In genomic region chrY:90730908-90731592, GRCm38 (mm10) we compare ENCODE assay signal across 12 mouse cellular contexts. TPM values are rescaled to one million over a fixed set of nuclear protein-coding genes. Genes with fewer than 3 reads are reported as not detected.
DNase-seq lines count a peak whose midpoint lies in the region; ATAC-seq and TF ChIP-seq lines count a peak whose summit lies in the region.
"Not testable (repeated sequence)": the region's sequence is repeated elsewhere in the genome, so short reads cannot be mapped to it uniquely, and the experiment has no call there.
"Had no signal": no experiment of that assay in that cellular context is flagged by ENCODE, and none has a peak within 500 bp of the region (broad histone marks: within the 10 kb centered on the region; RNA-seq: fewer than 3 reads in every experiment).

No protein-coding gene starts in this region.

- H3K9ac ChIP-seq in MEL (ENCODE audit: control insufficient read depth, low read depth, low read length, poor library complexity, severe bottlenecking); hindbrain, embryonic 13.5 days: not testable (repeated sequence)

- peak; percentile 85; the same call in 1 of the 2 replicates for ATAC-seq in hindbrain, embryonic 13.5 days (ENCODE audit: low FRiP score)

- not testable (repeated sequence) for H3K27me3 ChIP-seq in MEL (ENCODE audit: control insufficient read depth in 1 of 2, insufficient read depth in 2 of 2, low read length in 2 of 2); hindbrain, embryonic 13.5 days

- H3K79me2 ChIP-seq in MEL (ENCODE audit: control insufficient read depth, insufficient read depth, low read length, poor library complexity): not testable (repeated sequence)

- not testable (repeated sequence) for H3K27ac ChIP-seq in MEL (ENCODE audit: control insufficient read depth, low read depth, low read length); gastrocnemius, adult 2 months; hindbrain, embryonic 13.5 days

- H3K4me3 ChIP-seq in MEL (ENCODE audit: control insufficient read depth in 1 of 2, insufficient read depth in 1 of 2, low read depth in 2 of 2, low read length in 2 of 2); gastrocnemius, adult 2 months; hindbrain, embryonic 13.5 days: not testable (repeated sequence)

- not testable (repeated sequence) for H3K4me1 ChIP-seq in MEL (ENCODE audit: control insufficient read depth in 1 of 2, insufficient read depth in 2 of 2, low read length in 2 of 2); hindbrain, embryonic 13.5 days (replicated peaks)

- peak; percentile 62 for DNase-seq in MEL (ENCODE audit: low read depth, low spot score)
- DNase-seq in embryo, embryonic 10 days (ENCODE audit: low spot score): peak; percentile 12
- peak; percentile 52 for DNase-seq in gastrocnemius, adult 2 months
- peak; percentile 40 for DNase-seq in left cerebral cortex, postnatal 4 days
- DNase-seq in mesoderm, embryonic 11.5 days (ENCODE audit: low read depth, low spot score): peak; percentile 50
- DNase-seq in retina, postnatal 1 day: peak; percentile 32
- peak; percentile 63 for DNase-seq in thymus, postnatal 14 days

- WGBS in hindbrain, embryonic 13.5 days: 67% methylated on average over 20 of the region's 20 CpGs

- intact Hi-C loops in gastrocnemius, adult 2 months (cut with DNase I); left cerebral cortex, postnatal 4 days (cut with DNase I): not testable (repeated sequence)

- not testable (repeated sequence) for TF ChIP-seq CTCF in MEL (IDR thresholded peaks at IDR 0.05 in 2 of 3, conservative IDR thresholded peaks at IDR 0.05 in 1 of 3; ENCODE audit: control insufficient read depth in 1 of 3, insufficient read depth in 1 of 3, low read depth in 2 of 3, low read length in 3 of 3, poor library complexity in 1 of 3, severe bottlenecking in 1 of 3); gastrocnemius, adult 2 months (IDR thresholded peaks at IDR 0.05)

- not testable (repeated sequence) for H3K36me3 ChIP-seq in MEL (ENCODE audit: control insufficient read depth in 1 of 2, insufficient read depth in 2 of 2, low read length in 2 of 2); hindbrain, embryonic 13.5 days

- TF ChIP-seq POLR2A in MEL (IDR thresholded peaks at IDR 0.05; ENCODE audit: control insufficient read depth in 1 of 2, insufficient read depth in 1 of 2, low read depth in 1 of 2, low read length in 2 of 2, poor library complexity in 1 of 2): not testable (repeated sequence)

- TF ChIP-seq EP300 in MEL (IDR thresholded peaks at IDR 0.05; ENCODE audit: low read depth in 1 of 2, low read length in 2 of 2): not testable (repeated sequence)

- TF ChIP-seq RAD21 in MEL (IDR thresholded peaks at IDR 0.05; ENCODE audit: low read depth, low read length): not testable (repeated sequence)

- H3K4me2 ChIP-seq in hindbrain, embryonic 13.5 days: not testable (repeated sequence)

- not testable (repeated sequence) for H3K9me3 ChIP-seq in MEL (replicated peaks; ENCODE audit: insufficient read depth, low read length); hindbrain, embryonic 13.5 days

RNA-seq across cellular contexts. Expression of gene Gm21860, which starts 23.6 kb away (rescaled TPM):
- total RNA-seq in MEL (2012; rRNA removed): not detected in 2 replicates
- polyA plus RNA-seq in MEL (2012; ENCODE audit: insufficient read depth in 1 of 2, insufficient read length in 2 of 2, low read depth in 1 of 2, low replicate concordance in 2 of 2, missing spikeins in 1 of 2): not detected
- total RNA-seq in gastrocnemius, adult 2 months (2021): not detected
- polyA plus RNA-seq in hindbrain, embryonic 13.5 days (2015; fragmentation: Nextera tagmentation; extraction: Ambion mirVana): not detected in 2 replicates
- not detected for total RNA-seq in left cerebral cortex, postnatal 4 days (2021)
- total RNA-seq: forebrain, postnatal 0 days had no signal
- polyA plus RNA-seq: forebrain, postnatal 0 days; hindbrain, embryonic 15.5 days; macrophage; small intestine, adult 2 months had no signal

RNA-seq across cellular contexts. Expression of gene Gm47283, which starts 53.5 kb away (rescaled TPM):
- total RNA-seq in MEL (2012; rRNA removed): not detected in 2 replicates
- not detected for polyA plus RNA-seq in MEL (2012; ENCODE audit: insufficient read depth in 1 of 2, insufficient read length in 2 of 2, low read depth in 1 of 2, low replicate concordance in 2 of 2, missing spikeins in 1 of 2)
- total RNA-seq in gastrocnemius, adult 2 months (2021): not detected
- polyA plus RNA-seq in hindbrain, embryonic 13.5 days (2015; fragmentation: Nextera tagmentation; extraction: Ambion mirVana): not detected in 2 replicates
- not detected for total RNA-seq in left cerebral cortex, postnatal 4 days (2021)
- total RNA-seq: forebrain, postnatal 0 days had no signal
- polyA plus RNA-seq: forebrain, postnatal 0 days; hindbrain, embryonic 15.5 days; macrophage; small intestine, adult 2 months had no signal

Comparison
In these comparisons a context has a peak if more than half of its experiments do, and no peak if none do; other contexts are left out.
1. DNase-seq: peak in every context shown above with its lines; median percentile 63 in thymus, postnatal 14 days; 62 in MEL; 52 in gastrocnemius, adult 2 months; 50 in mesoderm, embryonic 11.5 days; 40 in left cerebral cortex, postnatal 4 days; 32 in retina, postnatal 1 day; 12 in embryo, embryonic 10 days.